Mouse (Mus musculus): Measurements from ENCODE around the gene Brf1. TPM values are rescaled to one million over a fixed set of nuclear protein-coding genes. Genes with fewer than 3 reads are reported as not detected.
A peak's percentile ranks its signal among the peaks of the same experiment; 100 is the strongest.

Brf1 gene
- polyA plus RNA-seq, 1 experiment from 2014 or later, result 39.5 TPM

- Histone ChIP-seq H3K4me3 (ENCODE audit: low read depth, low read length) (peak within 1 kb of the TSS; percentile 78), H3K9ac (ENCODE audit: low read depth, low read length) (peak within 1 kb of the TSS; percentile 90), H3K9me3 (replicated peaks; ENCODE audit: control insufficient read depth, low read length) (no peaks in the 10 kb centered on the region), H3K27me3 (ENCODE audit: control insufficient read depth, insufficient read depth, low read length) (peaks cover 19% of the 10 kb centered on the region), H3K4me1 (ENCODE audit: control insufficient read depth, insufficient read depth, low read length) (peaks cover 8% of the 10 kb centered on the region), H3K27ac (ENCODE audit: low read depth, low read length) (peak within 1 kb of the TSS; percentile 66), H3K4me2 (peak within 1 kb of the TSS; percentile 81), H3K36me3 (ENCODE audit: control insufficient read depth, insufficient read depth, low read length) (no peaks in the 10 kb centered on the region)
- WGBS (ENCODE audit: insufficient replicate concordance), result 2% methylated on average over 58 of the region's 58 CpGs
- peak; percentile 79 for ATAC-seq (replicated peaks; ENCODE audit: insufficient number of reproducible peaks, low FRiP score, low TSS enrichment)
Measured at GRCm38 (mm10) chr12:112941776-112942713, 58.5 kb downstream of the Brf1 start, which contains the start of gene Nudt14. Gene Nudt14, minus strand, starts transcription at chr12:112942124.

- no peak for ATAC-seq (replicated peaks; ENCODE audit: insufficient number of reproducible peaks, low FRiP score, low TSS enrichment)
- H3K9ac ChIP-seq (ENCODE audit: low read depth, low read length), result peak overlapping the region; percentile 90
- 43% methylated on average over 10 of the region's 10 CpGs for WGBS (ENCODE audit: insufficient replicate concordance)
- H3K36me3 ChIP-seq (ENCODE audit: control insufficient read depth, insufficient read depth, low read length), result no peaks in the 10 kb centered on the region
- peaks cover 8% of the 10 kb centered on the region for H3K4me1 ChIP-seq (ENCODE audit: control insufficient read depth, insufficient read depth, low read length)
- H3K27ac ChIP-seq (ENCODE audit: low read depth, low read length), result peak overlapping the region; percentile 66; the same call in 1 of the 2 replicates
- H3K27me3 ChIP-seq (ENCODE audit: control insufficient read depth, insufficient read depth, low read length), result peaks cover 13% of the 10 kb centered on the region
- peak overlapping the region; percentile 78 for H3K4me3 ChIP-seq (ENCODE audit: low read depth, low read length)
- H3K9me3 ChIP-seq (replicated peaks; ENCODE audit: control insufficient read depth, low read length), result no peaks in the 10 kb centered on the region
- H3K4me2 ChIP-seq, result peak overlapping the region; percentile 81
Measured at GRCm38 (mm10) chr12:112941156-112941775, 59.2 kb downstream of the Brf1 start.

- no peak overlapping the region for H3K4me3 ChIP-seq (ENCODE audit: low read depth, low read length)
- H3K9me3 ChIP-seq (replicated peaks; ENCODE audit: control insufficient read depth, low read length), result no peaks in the 10 kb centered on the region
- ATAC-seq (replicated peaks; ENCODE audit: insufficient number of reproducible peaks, low FRiP score, low TSS enrichment), result no peak
- H3K9ac ChIP-seq (ENCODE audit: low read depth, low read length), result no peak overlapping the region
- no peaks in the 10 kb centered on the region for H3K36me3 ChIP-seq (ENCODE audit: control insufficient read depth, insufficient read depth, low read length)
- no peak overlapping the region for H3K27ac ChIP-seq (ENCODE audit: low read depth, low read length)
- no peak overlapping the region for H3K4me2 ChIP-seq
- H3K27me3 ChIP-seq (ENCODE audit: control insufficient read depth, insufficient read depth, low read length), result peaks cover 13% of the 10 kb centered on the region
- H3K4me1 ChIP-seq (ENCODE audit: control insufficient read depth, insufficient read depth, low read length), result peaks cover 8% of the 10 kb centered on the region
- 78% methylated on average over 9 of the region's 9 CpGs for WGBS (ENCODE audit: insufficient replicate concordance)
Measured at GRCm38 (mm10) chr12:112940710-112941109, 59.8 kb downstream of the Brf1 start.

- Histone ChIP-seq H3K4me2 (no peak overlapping the region), H3K9ac (ENCODE audit: low read depth, low read length) (no peak overlapping the region), H3K27me3 (ENCODE audit: control insufficient read depth, insufficient read depth, low read length) (peaks cover 13% of the 10 kb centered on the region), H3K36me3 (ENCODE audit: control insufficient read depth, insufficient read depth, low read length) (no peaks in the 10 kb centered on the region), H3K27ac (ENCODE audit: low read depth, low read length) (no peak overlapping the region), H3K9me3 (replicated peaks; ENCODE audit: control insufficient read depth, low read length) (no peaks in the 10 kb centered on the region), H3K4me1 (ENCODE audit: control insufficient read depth, insufficient read depth, low read length) (peaks cover 8% of the 10 kb centered on the region), H3K4me3 (ENCODE audit: low read depth, low read length) (no peak overlapping the region)
- 85% methylated on average over 4 of the region's 4 CpGs for WGBS (ENCODE audit: insufficient replicate concordance)
- ATAC-seq (replicated peaks; ENCODE audit: insufficient number of reproducible peaks, low FRiP score, low TSS enrichment), result no peak
Measured at GRCm38 (mm10) chr12:112940238-112940637, 60.3 kb downstream of the Brf1 start.

GRCm38 (mm10) chr12:112938873-112939565, 61.5 kb downstream of the Brf1 start:
- H3K9me3 ChIP-seq (replicated peaks; ENCODE audit: control insufficient read depth, low read length), result no peaks in the 10 kb centered on the region
- H3K9ac ChIP-seq (ENCODE audit: low read depth, low read length), result no peak overlapping the region
- H3K4me2 ChIP-seq, result no peak overlapping the region
- peaks cover 13% of the 10 kb centered on the region for H3K27me3 ChIP-seq (ENCODE audit: control insufficient read depth, insufficient read depth, low read length)
- no peak overlapping the region for H3K4me3 ChIP-seq (ENCODE audit: low read depth, low read length)
- no peak overlapping the region for H3K27ac ChIP-seq (ENCODE audit: low read depth, low read length)
- ATAC-seq (replicated peaks; ENCODE audit: insufficient number of reproducible peaks, low FRiP score, low TSS enrichment), result no peak; the same call in 1 of the 2 replicates
- WGBS (ENCODE audit: insufficient replicate concordance), result 57% methylated on average over 10 of the region's 10 CpGs
- peaks cover 8% of the 10 kb centered on the region for H3K4me1 ChIP-seq (ENCODE audit: control insufficient read depth, insufficient read depth, low read length)
- no peaks in the 10 kb centered on the region for H3K36me3 ChIP-seq (ENCODE audit: control insufficient read depth, insufficient read depth, low read length)

GRCm38 (mm10) chr12:112938366-112938765, 62.1 kb downstream of the Brf1 start:
- H3K4me3 ChIP-seq (ENCODE audit: low read depth, low read length), result no peak overlapping the region
- peaks cover 8% of the 10 kb centered on the region for H3K4me1 ChIP-seq (ENCODE audit: control insufficient read depth, insufficient read depth, low read length)
- 62% methylated on average over 10 of the region's 10 CpGs for WGBS (ENCODE audit: insufficient replicate concordance)
- H3K36me3 ChIP-seq (ENCODE audit: control insufficient read depth, insufficient read depth, low read length), result no peaks in the 10 kb centered on the region
- no peak for ATAC-seq (replicated peaks; ENCODE audit: insufficient number of reproducible peaks, low FRiP score, low TSS enrichment)
- H3K27ac ChIP-seq (ENCODE audit: low read depth, low read length), result no peak overlapping the region
- 0 out of 2 replicates have a peak overlapping the region, but pooled peaks have one; percentile 10 for H3K9ac ChIP-seq (ENCODE audit: low read depth, low read length)
- H3K4me2 ChIP-seq, result no peak overlapping the region
- no peaks in the 10 kb centered on the region for H3K9me3 ChIP-seq (replicated peaks; ENCODE audit: control insufficient read depth, low read length)
- H3K27me3 ChIP-seq (ENCODE audit: control insufficient read depth, insufficient read depth, low read length), result peaks cover 10% of the 10 kb centered on the region

- peaks cover 10% of the 10 kb centered on the region for H3K27me3 ChIP-seq (ENCODE audit: control insufficient read depth, insufficient read depth, low read length)
- no peak for ATAC-seq (replicated peaks; ENCODE audit: insufficient number of reproducible peaks, low FRiP score, low TSS enrichment)
- no peak overlapping the region for H3K4me3 ChIP-seq (ENCODE audit: low read depth, low read length)
- 0 out of 2 replicates have a peak overlapping the region, but pooled peaks have one; percentile 10 for H3K9ac ChIP-seq (ENCODE audit: low read depth, low read length)
- no peaks in the 10 kb centered on the region for H3K36me3 ChIP-seq (ENCODE audit: control insufficient read depth, insufficient read depth, low read length)
- no peaks in the 10 kb centered on the region for H3K9me3 ChIP-seq (replicated peaks; ENCODE audit: control insufficient read depth, low read length)
- peaks cover 9% of the 10 kb centered on the region for H3K4me1 ChIP-seq (ENCODE audit: control insufficient read depth, insufficient read depth, low read length)
- H3K4me2 ChIP-seq, result no peak overlapping the region; the same call in 1 of the 2 replicates
- H3K27ac ChIP-seq (ENCODE audit: low read depth, low read length), result no peak overlapping the region
- 29% methylated on average over 9 of the region's 9 CpGs for WGBS (ENCODE audit: insufficient replicate concordance)
Measured at GRCm38 (mm10) chr12:112937906-112938305, 62.6 kb downstream of the Brf1 start.

GRCm38 (mm10) chr12:112932647-112933046, 67.9 kb downstream of the Brf1 start:
- H3K4me2 ChIP-seq, result peak overlapping the region; percentile 22
- no peak overlapping the region for H3K27ac ChIP-seq (ENCODE audit: low read depth, low read length)
- H3K4me3 ChIP-seq (ENCODE audit: low read depth, low read length), result no peak overlapping the region
- 25% methylated on average over 7 of the region's 7 CpGs for WGBS (ENCODE audit: insufficient replicate concordance)
- no peaks in the 10 kb centered on the region for H3K9me3 ChIP-seq (replicated peaks; ENCODE audit: control insufficient read depth, low read length)
- no peaks in the 10 kb centered on the region for H3K36me3 ChIP-seq (ENCODE audit: control insufficient read depth, insufficient read depth, low read length)
- no peak for ATAC-seq (replicated peaks; ENCODE audit: insufficient number of reproducible peaks, low FRiP score, low TSS enrichment)
- peaks cover 18% of the 10 kb centered on the region for H3K4me1 ChIP-seq (ENCODE audit: control insufficient read depth, insufficient read depth, low read length)
- peaks cover 39% of the 10 kb centered on the region for H3K27me3 ChIP-seq (ENCODE audit: control insufficient read depth, insufficient read depth, low read length)
- peak overlapping the region; percentile 11; the same call in 1 of the 2 replicates for H3K9ac ChIP-seq (ENCODE audit: low read depth, low read length)

Data from heart, embryonic 11.5 days (tissue).